8 mouse cellular contexts compared by ENCODE assay signal in genomic region chr5:98854264-98854626, GRCm38 (mm10). TPM values are rescaled to one million over a fixed set of nuclear protein-coding genes. Genes with fewer than 3 reads are reported as not detected.
DNase-seq lines count a peak whose midpoint lies in the region; ATAC-seq and TF ChIP-seq lines count a peak whose summit lies in the region.

Gene Bmp3, plus strand, starts transcription at chr5:98854415.

- H3K4me1 ChIP-seq in embryonic facial prominence, embryonic 12.5 days = peaks cover 16% of the 10 kb centered on the region; the same call in 1 of the 2 replicates
- H3K4me1 ChIP-seq in hindbrain, embryonic 14.5 days (replicated peaks; ENCODE audit: control insufficient read depth, insufficient read depth, low read length) = peaks cover 7% of the 10 kb centered on the region
- H3K4me1 ChIP-seq in limb, embryonic 11.5 days (ENCODE audit: control insufficient read depth, insufficient read depth, low read length) = peaks cover 4% of the 10 kb centered on the region; the same call in 1 of the 2 replicates
- peaks cover 17% of the 10 kb centered on the region for H3K4me1 ChIP-seq in midbrain, embryonic 15.5 days

- H3K27me3 ChIP-seq in embryonic facial prominence, embryonic 12.5 days = peaks cover 43% of the 10 kb centered on the region
- H3K27me3 ChIP-seq in hindbrain, embryonic 14.5 days (ENCODE audit: control insufficient read depth, insufficient read depth, low read length) = peaks cover 37% of the 10 kb centered on the region
- H3K27me3 ChIP-seq in limb, embryonic 11.5 days (ENCODE audit: control insufficient read depth, insufficient read depth, low read length) = peaks cover 30% of the 10 kb centered on the region
- H3K27me3 ChIP-seq in midbrain, embryonic 15.5 days (replicated peaks) = peaks cover 35% of the 10 kb centered on the region

- no peaks in the 10 kb centered on the region for H3K9me3 ChIP-seq in embryonic facial prominence, embryonic 12.5 days
- no peaks in the 10 kb centered on the region for H3K9me3 ChIP-seq in hindbrain, embryonic 14.5 days (ENCODE audit: control insufficient read depth, low read length)
- H3K9me3 ChIP-seq in limb, embryonic 11.5 days (ENCODE audit: control insufficient read depth, low read length) = no peaks in the 10 kb centered on the region
- no peaks in the 10 kb centered on the region for H3K9me3 ChIP-seq in midbrain, embryonic 15.5 days

- peak; percentile 71; the same call in 1 of the 2 replicates for ATAC-seq in embryonic facial prominence, embryonic 12.5 days (ENCODE audit: insufficient number of reproducible peaks, insufficient read depth, low FRiP score, low TSS enrichment)
- peak; percentile 67 for ATAC-seq in hindbrain, embryonic 14.5 days (ENCODE audit: low FRiP score)
- 0 out of 2 replicates have a peak, but pooled peaks have one; percentile 10 for ATAC-seq in limb, embryonic 11.5 days (ENCODE audit: insufficient number of reproducible peaks, low FRiP score, low TSS enrichment, low read depth)
- ATAC-seq in midbrain, embryonic 15.5 days (replicated peaks) = peak; percentile 67
- ATAC-seq in megakaryocyte-erythroid progenitor cell, adult 5-6 weeks (replicated peaks; ENCODE audit: low FRiP score, low TSS enrichment, poor library complexity, severe bottlenecking) = no peak

- H3K9ac ChIP-seq in embryonic facial prominence, embryonic 12.5 days = peak within 1 kb of the TSS; percentile 56
- peak within 1 kb of the TSS; percentile 66 for H3K9ac ChIP-seq in hindbrain, embryonic 14.5 days
- H3K9ac ChIP-seq in limb, embryonic 11.5 days (ENCODE audit: low read length) = peak within 1 kb of the TSS; percentile 34
- H3K9ac ChIP-seq in midbrain, embryonic 15.5 days = peak within 1 kb of the TSS; percentile 63

- no peaks in the 10 kb centered on the region for H3K36me3 ChIP-seq in embryonic facial prominence, embryonic 12.5 days
- H3K36me3 ChIP-seq in hindbrain, embryonic 14.5 days (replicated peaks; ENCODE audit: control insufficient read depth, insufficient read depth) = no peaks in the 10 kb centered on the region
- no peaks in the 10 kb centered on the region for H3K36me3 ChIP-seq in limb, embryonic 11.5 days (ENCODE audit: control insufficient read depth, insufficient read depth, low read length)
- no peaks in the 10 kb centered on the region for H3K36me3 ChIP-seq in midbrain, embryonic 15.5 days (replicated peaks)

- H3K27ac ChIP-seq in layer of hippocampus, adult 2 months = no peak within 1 kb of the TSS
- no peak within 1 kb of the TSS for H3K27ac ChIP-seq in embryonic facial prominence, embryonic 12.5 days
- H3K27ac ChIP-seq in hindbrain, embryonic 14.5 days = no peak within 1 kb of the TSS
- H3K27ac ChIP-seq in limb, embryonic 11.5 days (replicated peaks; ENCODE audit: low read depth, low read length) = no peak within 1 kb of the TSS
- no peak within 1 kb of the TSS for H3K27ac ChIP-seq in midbrain, embryonic 15.5 days

- H3K4me2 ChIP-seq in embryonic facial prominence, embryonic 12.5 days (replicated peaks) = peak within 1 kb of the TSS; percentile 98
- peak within 1 kb of the TSS; percentile 100 for H3K4me2 ChIP-seq in hindbrain, embryonic 14.5 days (replicated peaks)
- H3K4me2 ChIP-seq in limb, embryonic 11.5 days (ENCODE audit: low read depth, severe bottlenecking) = peak within 1 kb of the TSS; percentile 98
- peak within 1 kb of the TSS; percentile 99 for H3K4me2 ChIP-seq in midbrain, embryonic 15.5 days

- DNase-seq in layer of hippocampus, adult 2 months (ENCODE audit: low spot score in 2 of 2) = peak in 1 of 2 experiments; percentile 12
- no peak for DNase-seq in layer of hippocampus, adult 11-12 months (ENCODE audit: low spot score)
- DNase-seq in hindbrain, embryonic 14.5 days (ENCODE audit: low spot score) = no peak
- peak; percentile 51 for DNase-seq in limb, embryonic 11.5 days (ENCODE audit: low spot score)
- DNase-seq in Muller cell, postnatal 12 days (ENCODE audit: inconsistent ontology term) = no peak

- TF ChIP-seq CTCF in layer of hippocampus, adult 2 months (conservative IDR thresholded peaks at IDR 0.05) = no peak

- WGBS in embryonic facial prominence, embryonic 12.5 days = 2% methylated on average over 10 of the region's 10 CpGs
- WGBS in hindbrain, embryonic 14.5 days = 3% methylated on average over 10 of the region's 10 CpGs
- WGBS in limb, embryonic 11.5 days = under 1% methylated on average over 10 of the region's 10 CpGs
- WGBS in midbrain, embryonic 15.5 days = 2% methylated on average over 10 of the region's 10 CpGs

- H3K4me3 ChIP-seq in layer of hippocampus, adult 2 months = peak within 1 kb of the TSS; percentile 55
- H3K4me3 ChIP-seq in embryonic facial prominence, embryonic 12.5 days = peak within 1 kb of the TSS; percentile 56
- H3K4me3 ChIP-seq in hindbrain, embryonic 14.5 days (replicated peaks; ENCODE audit: low read length) = peak within 1 kb of the TSS; percentile 64
- peak within 1 kb of the TSS; percentile 53 for H3K4me3 ChIP-seq in limb, embryonic 11.5 days (ENCODE audit: low read depth, low read length)
- peak within 1 kb of the TSS; percentile 60 for H3K4me3 ChIP-seq in midbrain, embryonic 15.5 days

RNA-seq across cellular contexts. Expression of gene Bmp3, which starts in this region (rescaled TPM):
- 1 to 10 TPM; 2.9 to 3.3 TPM for total RNA-seq in layer of hippocampus, adult 2 months (2021)
- 3.4 and 4.3 TPM in 2 replicates for polyA plus RNA-seq in embryonic facial prominence, embryonic 12.5 days (2016; fragmentation: Nextera tagmentation; extraction: Ambion mirVana)
- polyA plus RNA-seq in hindbrain, embryonic 14.5 days (2014; fragmentation: Nextera tagmentation; extraction: Ambion mirVana) = 2.2 and 2.7 TPM in 2 replicates
- 1.5 and 2.0 TPM in 2 replicates for polyA plus RNA-seq in limb, embryonic 11.5 days (2014; fragmentation: Nextera tagmentation; extraction: Ambion mirVana)
- 1.2 and 1.3 TPM in 2 replicates for polyA plus RNA-seq in midbrain, embryonic 15.5 days (2015; fragmentation: Nextera tagmentation; extraction: Ambion mirVana)
- total RNA-seq in megakaryocyte-erythroid progenitor cell, adult 5-6 weeks (2014; fragmentation: Nextera tagmentation) = not detected in 2 replicates
- total RNA-seq in megakaryocyte-erythroid progenitor cell, adult 5-6 weeks (2017) = not detected in 2 replicates
